Mouse (Mus musculus): ENCODE measurements around the gene Mgst3. TPM values are rescaled to one million over a fixed set of nuclear protein-coding genes. Genes with fewer than 3 reads are reported as not detected.
A peak's percentile ranks its signal among the peaks of the same experiment; 100 is the strongest.
"Not testable (repeated sequence)": the region's sequence is repeated elsewhere in the genome, so short reads cannot be mapped to it uniquely, and the experiment has no call there.

Mgst3 gene
- total and polyA plus RNA-seq, 2 experiments from 2014 or later, result 306 to 566 TPM

DNA sequence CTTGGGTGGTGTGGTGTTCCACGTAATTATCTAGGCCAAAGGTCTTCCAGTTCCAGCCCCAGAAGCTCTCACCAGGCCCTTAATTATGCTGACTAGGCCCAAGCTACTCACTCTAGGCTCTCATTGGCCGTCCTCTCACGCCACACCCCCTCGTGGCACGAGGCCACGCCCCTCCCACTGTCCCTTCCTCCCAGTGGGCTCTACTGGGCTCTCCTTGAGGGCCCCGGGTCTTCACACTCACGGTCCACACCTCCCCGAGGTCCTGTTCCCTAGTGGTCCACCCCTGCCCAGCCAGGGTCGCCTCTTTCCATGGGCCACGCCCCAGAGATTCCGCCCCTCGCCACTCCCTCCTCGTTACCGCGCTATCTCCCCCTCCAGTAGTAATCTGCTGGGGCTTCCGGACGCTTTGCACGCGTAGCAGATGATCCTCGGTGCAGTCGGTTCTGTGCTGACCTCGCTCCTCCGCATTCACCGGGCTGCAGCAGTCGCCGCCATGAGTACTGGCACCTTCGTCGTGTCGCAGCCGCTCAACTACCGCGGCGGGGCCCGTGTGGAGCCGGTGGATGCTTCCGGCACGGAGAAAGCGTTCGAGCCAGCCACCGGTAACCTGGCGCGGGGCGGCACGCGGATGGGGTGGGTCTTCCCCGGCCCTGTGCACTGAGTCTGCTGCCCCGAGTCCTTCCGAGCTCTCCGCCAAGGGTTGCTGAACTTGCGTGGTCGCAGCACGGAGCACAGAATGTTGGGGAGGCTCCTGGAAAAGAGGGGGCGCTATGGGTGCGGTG is 43.6 kb downstream of the Mgst3 start, which contains the start of gene Aldh9a1:
Aldh9a1 (plus strand) TSS at position 177 of the 782 bp plus-strand sequence.
- no peaks in the 10 kb centered on the region for H3K9me3 ChIP-seq (replicated peaks; ENCODE audit: control insufficient read depth, low read length)
- peaks cover 25% of the 10 kb centered on the region; the same call in 1 of the 2 replicates for H3K36me3 ChIP-seq (replicated peaks; ENCODE audit: control insufficient read depth, insufficient read depth, low read length)
- ATAC-seq (ENCODE audit: insufficient read depth, low read depth), result peak; percentile 99
- peak within 1 kb of the TSS; percentile 76 for H3K4me3 ChIP-seq (ENCODE audit: low read depth, low read length)
- H3K4me2 ChIP-seq (ENCODE audit: low read depth, low read length), result peak within 1 kb of the TSS; percentile 83
- no peaks in the 10 kb centered on the region for H3K4me1 ChIP-seq (ENCODE audit: control insufficient read depth, insufficient read depth)
- peak; percentile 90 for DNase-seq (ENCODE audit: low spot score)
- H3K27me3 ChIP-seq (ENCODE audit: control insufficient read depth, insufficient read depth, low read length), result no peaks in the 10 kb centered on the region
- no peak for TF ChIP-seq EP300 (IDR thresholded peaks at IDR 0.05; ENCODE audit: low read depth)
- TF ChIP-seq CTCF (IDR thresholded peaks at IDR 0.05; ENCODE audit: low read depth), result no peak
- H3K27ac ChIP-seq (ENCODE audit: low read depth), result peak within 1 kb of the TSS; percentile 89
- under 1% methylated on average over 54 of the region's 55 CpGs for WGBS
- H3K9ac ChIP-seq (replicated peaks; ENCODE audit: low read depth, low read length), result peak within 1 kb of the TSS; percentile 73

DNA sequence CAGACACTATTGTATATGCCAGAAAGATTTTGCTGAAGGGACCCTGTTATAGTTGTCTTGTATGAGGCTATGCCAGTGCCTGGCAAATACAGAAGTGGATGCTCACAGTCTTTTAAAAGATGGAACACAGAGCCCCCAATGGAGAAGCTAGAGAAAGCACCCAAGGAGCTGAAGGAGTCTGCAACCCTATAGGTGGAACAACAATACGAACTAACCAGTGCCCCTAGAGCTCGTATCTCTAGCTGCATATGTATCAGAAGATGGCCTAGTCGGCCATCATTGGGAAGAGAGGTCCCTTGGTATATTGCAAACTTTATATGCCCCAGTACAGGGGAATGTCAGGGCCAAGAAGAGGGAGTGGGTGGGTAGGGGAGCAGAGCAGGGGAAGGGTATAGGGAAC is 44.4 kb downstream of the Mgst3 start:
- H3K9ac ChIP-seq (replicated peaks; ENCODE audit: low read depth, low read length); H3K9me3 ChIP-seq (replicated peaks; ENCODE audit: control insufficient read depth, low read length); DNase-seq (ENCODE audit: low spot score); H3K4me1 ChIP-seq (ENCODE audit: control insufficient read depth, insufficient read depth); H3K27me3 ChIP-seq (ENCODE audit: control insufficient read depth, insufficient read depth, low read length); ATAC-seq (ENCODE audit: insufficient read depth, low read depth): not testable (repeated sequence)
- H3K27ac ChIP-seq (ENCODE audit: low read depth), result peak overlapping the region; percentile 89
- peak overlapping the region; percentile 76 for H3K4me3 ChIP-seq (ENCODE audit: low read depth, low read length)
- peak overlapping the region; percentile 83 for H3K4me2 ChIP-seq (ENCODE audit: low read depth, low read length)
- WGBS, result 69% methylated on average over 3 of the region's 3 CpGs
- peaks cover 18% of the 10 kb centered on the region; the same call in 1 of the 2 replicates for H3K36me3 ChIP-seq (replicated peaks; ENCODE audit: control insufficient read depth, insufficient read depth, low read length)

- not testable (repeated sequence) for H3K4me2 ChIP-seq (ENCODE audit: low read depth, low read length); H3K4me3 ChIP-seq (ENCODE audit: low read depth, low read length); H3K9ac ChIP-seq (replicated peaks; ENCODE audit: low read depth, low read length); H3K4me1 ChIP-seq (ENCODE audit: control insufficient read depth, insufficient read depth); DNase-seq (ENCODE audit: low spot score); ATAC-seq (ENCODE audit: insufficient read depth, low read depth); H3K27ac ChIP-seq (ENCODE audit: low read depth); H3K36me3 ChIP-seq (replicated peaks; ENCODE audit: control insufficient read depth, insufficient read depth, low read length); H3K27me3 ChIP-seq (ENCODE audit: control insufficient read depth, insufficient read depth, low read length); H3K9me3 ChIP-seq (replicated peaks; ENCODE audit: control insufficient read depth, low read length)
- 83% methylated on average over 10 of the region's 10 CpGs for WGBS
Measured at GRCm38 (mm10) chr1:167345994-167346520, 47.6 kb downstream of the Mgst3 start.

GRCm38 (mm10) chr1:167342831-167343230 is 50.8 kb downstream of the Mgst3 start:
- Histone ChIP-seq H3K27ac (ENCODE audit: low read depth) (no peak overlapping the region), H3K9ac (replicated peaks; ENCODE audit: low read depth, low read length) (no peak overlapping the region), H3K4me2 (ENCODE audit: low read depth, low read length) (no peak overlapping the region), H3K4me3 (ENCODE audit: low read depth, low read length) (no peak overlapping the region), H3K36me3 (replicated peaks; ENCODE audit: control insufficient read depth, insufficient read depth, low read length) (no peaks in the 10 kb centered on the region), H3K9me3 (replicated peaks; ENCODE audit: control insufficient read depth, low read length) (no peaks in the 10 kb centered on the region), H3K4me1 (ENCODE audit: control insufficient read depth, insufficient read depth) (no peaks in the 10 kb centered on the region), H3K27me3 (ENCODE audit: control insufficient read depth, insufficient read depth, low read length) (no peaks in the 10 kb centered on the region)
- WGBS, result 89% methylated on average over 9 of the region's 10 CpGs
- TF ChIP-seq CTCF (IDR thresholded peaks at IDR 0.05; ENCODE audit: low read depth) (no peak), EP300 (IDR thresholded peaks at IDR 0.05; ENCODE audit: low read depth) (no peak)
- ATAC-seq (ENCODE audit: insufficient read depth, low read depth) (no peak), DNase-seq (ENCODE audit: low spot score) (no peak)

DNA sequence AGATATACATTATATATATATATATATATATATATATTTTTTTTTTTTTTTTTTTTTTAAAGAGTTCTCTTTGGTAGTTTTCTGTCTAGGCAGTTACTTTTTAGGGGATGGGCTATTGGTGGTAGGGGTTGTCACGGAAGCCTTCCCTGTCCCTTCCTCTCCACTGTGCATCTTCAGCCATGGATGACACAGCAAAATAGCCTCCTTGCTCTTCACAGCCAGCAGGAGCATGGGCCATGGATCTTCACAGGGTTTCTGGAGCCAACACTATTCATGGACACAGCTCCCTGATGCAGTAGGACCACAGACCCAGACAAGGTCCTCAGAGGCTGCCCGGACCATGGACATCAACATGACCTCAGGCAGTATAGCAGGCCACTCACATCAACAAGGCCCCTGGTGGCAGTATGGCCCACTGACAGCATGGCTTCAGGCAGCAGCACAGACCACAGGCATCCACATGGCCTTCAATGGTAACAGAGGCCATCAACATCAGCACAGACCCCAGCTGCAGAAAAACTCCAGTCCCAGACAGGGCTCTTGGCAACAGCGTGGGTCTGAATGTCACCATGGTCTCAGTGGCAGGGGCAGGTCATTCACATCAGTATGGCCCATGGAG is 52.6 kb downstream of the Mgst3 start:
- Histone ChIP-seq H3K4me3 (ENCODE audit: low read depth, low read length) (no peak overlapping the region), H3K4me2 (ENCODE audit: low read depth, low read length) (peak overlapping the region; percentile 85), H3K27me3 (ENCODE audit: control insufficient read depth, insufficient read depth, low read length) (no peaks in the 10 kb centered on the region), H3K9me3 (replicated peaks; ENCODE audit: control insufficient read depth, low read length) (no peaks in the 10 kb centered on the region), H3K9ac (replicated peaks; ENCODE audit: low read depth, low read length) (no peak overlapping the region), H3K36me3 (replicated peaks; ENCODE audit: control insufficient read depth, insufficient read depth, low read length) (no peaks in the 10 kb centered on the region), H3K4me1 (ENCODE audit: control insufficient read depth, insufficient read depth) (no peaks in the 10 kb centered on the region), H3K27ac (ENCODE audit: low read depth) (no peak overlapping the region)
- TF ChIP-seq CTCF (IDR thresholded peaks at IDR 0.05; ENCODE audit: low read depth) (no peak), EP300 (IDR thresholded peaks at IDR 0.05; ENCODE audit: low read depth) (no peak)
- DNase-seq (ENCODE audit: low spot score) (no peak), ATAC-seq (ENCODE audit: insufficient read depth, low read depth) (no peak)
- 93% methylated on average over 3 of the region's 3 CpGs for WGBS

Data from heart, postnatal 0 days (tissue).